ENCODE assay signal across 8 mouse cellular contexts in genomic region chr7:16913806-16914452, GRCm38 (mm10). TPM values are rescaled to one million over a fixed set of nuclear protein-coding genes. Genes with fewer than 3 reads are reported as not detected.
DNase-seq lines count a peak whose midpoint lies in the region; ATAC-seq lines count a peak whose summit lies in the region.

No protein-coding gene starts in this region.

- H3K27me3 ChIP-seq in heart, embryonic 11.5 days (ENCODE audit: control insufficient read depth, insufficient read depth, low read length), result peaks cover 18% of the 10 kb centered on the region
- H3K27me3 ChIP-seq in forebrain, embryonic 11.5 days (ENCODE audit: control insufficient read depth, insufficient read depth, low read length), result no peaks in the 10 kb centered on the region
- no peaks in the 10 kb centered on the region for H3K27me3 ChIP-seq in hindbrain, embryonic 11.5 days (ENCODE audit: control insufficient read depth, insufficient read depth, low read length)

- H3K36me3 ChIP-seq in heart, embryonic 11.5 days (ENCODE audit: control insufficient read depth, insufficient read depth, low read length), result peaks cover 31% of the 10 kb centered on the region
- peaks cover 18% of the 10 kb centered on the region; the same call in 1 of the 2 replicates for H3K36me3 ChIP-seq in forebrain, embryonic 11.5 days (ENCODE audit: control insufficient read depth, insufficient read depth, low read length)
- H3K36me3 ChIP-seq in hindbrain, embryonic 11.5 days (ENCODE audit: control insufficient read depth, insufficient read depth, low read length), result peaks cover 11% of the 10 kb centered on the region

- H3K4me3 ChIP-seq in heart, embryonic 11.5 days (ENCODE audit: low read depth, low read length), result no peak overlapping the region
- no peak overlapping the region for H3K4me3 ChIP-seq in forebrain, embryonic 11.5 days (ENCODE audit: low read depth, low read length)
- H3K4me3 ChIP-seq in hindbrain, embryonic 11.5 days (ENCODE audit: low read depth, low read length), result no peak overlapping the region

- H3K4me1 ChIP-seq in heart, embryonic 11.5 days (ENCODE audit: control insufficient read depth, insufficient read depth, low read length), result peaks cover 9% of the 10 kb centered on the region
- no peaks in the 10 kb centered on the region for H3K4me1 ChIP-seq in forebrain, embryonic 11.5 days (replicated peaks; ENCODE audit: control insufficient read depth, insufficient read depth, low read length)
- peaks cover 6% of the 10 kb centered on the region; the same call in 1 of the 2 replicates for H3K4me1 ChIP-seq in hindbrain, embryonic 11.5 days (replicated peaks; ENCODE audit: control insufficient read depth, insufficient read depth, low read length)

- 37% methylated on average over 10 of the region's 10 CpGs for WGBS in heart, embryonic 11.5 days (ENCODE audit: insufficient replicate concordance)
- WGBS in forebrain, embryonic 11.5 days, result 42% methylated on average over 10 of the region's 10 CpGs
- WGBS in hindbrain, embryonic 11.5 days, result 41% methylated on average over 10 of the region's 10 CpGs

- no peak overlapping the region for H3K9ac ChIP-seq in heart, embryonic 11.5 days (ENCODE audit: low read depth, low read length)
- no peak overlapping the region for H3K9ac ChIP-seq in forebrain, embryonic 11.5 days (ENCODE audit: low read length)
- no peak overlapping the region for H3K9ac ChIP-seq in hindbrain, embryonic 11.5 days (ENCODE audit: low read depth, low read length)

- peak; percentile 77 to 88 for DNase-seq in heart, adult 18-20 months
- DNase-seq in c-Kit-positive CD71-positive TER-119-negative erythroid progenitor cells, embryonic 14.5 days (ENCODE audit: low read depth), result peak; percentile 58
- DNase-seq in forebrain, embryonic 11.5 days (ENCODE audit: low spot score), result peak; percentile 84
- DNase-seq in hindbrain, embryonic 11.5 days (ENCODE audit: low spot score), result peak; percentile 87
- DNase-seq in layer of hippocampus, postnatal 36 days, result peak; percentile 69 to 71
- peak; percentile 65 for DNase-seq in right cerebral cortex, postnatal 25 days

- no peak overlapping the region for H3K27ac ChIP-seq in heart, embryonic 11.5 days (ENCODE audit: low read depth, low read length)
- no peak overlapping the region for H3K27ac ChIP-seq in forebrain, embryonic 11.5 days (ENCODE audit: low read depth, low read length)
- no peak overlapping the region for H3K27ac ChIP-seq in hindbrain, embryonic 11.5 days (ENCODE audit: low read depth, low read length)

- H3K4me2 ChIP-seq in heart, embryonic 11.5 days, result no peak overlapping the region
- no peak overlapping the region for H3K4me2 ChIP-seq in forebrain, embryonic 11.5 days (ENCODE audit: low read depth, low read length, severe bottlenecking)
- H3K4me2 ChIP-seq in hindbrain, embryonic 11.5 days (replicated peaks; ENCODE audit: low read depth, low read length), result no peak overlapping the region

- no peak for ATAC-seq in heart, embryonic 11.5 days (replicated peaks; ENCODE audit: insufficient number of reproducible peaks, low FRiP score, low TSS enrichment)
- ATAC-seq in forebrain, embryonic 11.5 days (replicated peaks; ENCODE audit: low FRiP score), result peak; percentile 72
- peak; percentile 60 for ATAC-seq in hindbrain, embryonic 11.5 days (ENCODE audit: low FRiP score)
- ATAC-seq in megakaryocyte, adult 5-6 weeks (ENCODE audit: poor library complexity, severe bottlenecking), result peak; percentile 78

- no peaks in the 10 kb centered on the region for H3K9me3 ChIP-seq in heart, embryonic 11.5 days (replicated peaks; ENCODE audit: control insufficient read depth, low read length)
- H3K9me3 ChIP-seq in forebrain, embryonic 11.5 days (ENCODE audit: control insufficient read depth, low read length), result no peaks in the 10 kb centered on the region
- no peaks in the 10 kb centered on the region for H3K9me3 ChIP-seq in hindbrain, embryonic 11.5 days (ENCODE audit: control insufficient read depth, low read length)

RNA-seq across cellular contexts. Expression of gene Ptgir, which starts 7.6 kb away (rescaled TPM):
- total RNA-seq in heart, adult 18-20 months (2021), result 1 to 10 TPM; 1.5 TPM
- polyA plus RNA-seq in heart, embryonic 11.5 days (2014; fragmentation: Nextera tagmentation; extraction: Ambion mirVana), result 0.19 and 0.34 TPM in 2 replicates
- polyA plus RNA-seq in forebrain, embryonic 11.5 days (2014; fragmentation: Nextera tagmentation; extraction: Ambion mirVana), result 0.11 and 0.39 TPM in 2 replicates
- polyA plus RNA-seq in hindbrain, embryonic 11.5 days (2014; fragmentation: Nextera tagmentation; extraction: Ambion mirVana), result 0.56 and 0.81 TPM in 2 replicates
- total RNA-seq in layer of hippocampus, postnatal 36 days (2021), result not detected
- 16.0 and 18.1 TPM in 2 replicates for total RNA-seq in megakaryocyte, adult 5-6 weeks (2015)
- 14.5 and 16.6 TPM in 2 replicates for total RNA-seq in megakaryocyte, adult 5-6 weeks (2017)

RNA-seq across cellular contexts. Expression of gene Calm3, which starts 10.0 kb away (rescaled TPM):
- 100 to 1,000 TPM; 166 to 200 TPM for total RNA-seq in heart, adult 18-20 months (2021)
- polyA plus RNA-seq in heart, embryonic 11.5 days (2014; fragmentation: Nextera tagmentation; extraction: Ambion mirVana), result 150 and 156 TPM in 2 replicates
- 276 and 285 TPM in 2 replicates for polyA plus RNA-seq in forebrain, embryonic 11.5 days (2014; fragmentation: Nextera tagmentation; extraction: Ambion mirVana)
- 322 and 337 TPM in 2 replicates for polyA plus RNA-seq in hindbrain, embryonic 11.5 days (2014; fragmentation: Nextera tagmentation; extraction: Ambion mirVana)
- total RNA-seq in layer of hippocampus, postnatal 36 days (2021), result 1,000 to 10,000 TPM; 2,055 to 2,361 TPM
- 113 and 140 TPM in 2 replicates for total RNA-seq in megakaryocyte, adult 5-6 weeks (2015)
- 322 and 392 TPM in 2 replicates for total RNA-seq in megakaryocyte, adult 5-6 weeks (2017)

RNA-seq across cellular contexts. Expression of gene Gng8, which starts 22.3 kb away (rescaled TPM):
- under 1 TPM in 1 of 2 experiments, not detected in 1; 0.47 TPM for total RNA-seq in heart, adult 18-20 months (2021)
- polyA plus RNA-seq in heart, embryonic 11.5 days (2014; fragmentation: Nextera tagmentation; extraction: Ambion mirVana), result 3.5 and 4.2 TPM in 2 replicates
- polyA plus RNA-seq in forebrain, embryonic 11.5 days (2014; fragmentation: Nextera tagmentation; extraction: Ambion mirVana), result 7.3 and 7.4 TPM in 2 replicates
- 9.0 and 11.0 TPM in 2 replicates for polyA plus RNA-seq in hindbrain, embryonic 11.5 days (2014; fragmentation: Nextera tagmentation; extraction: Ambion mirVana)
- total RNA-seq in layer of hippocampus, postnatal 36 days (2021), result 1 to 10 TPM; 2.4 to 2.7 TPM
- total RNA-seq in megakaryocyte, adult 5-6 weeks (2015), result not detected in 2 replicates
- total RNA-seq in megakaryocyte, adult 5-6 weeks (2017), result 0.48 TPM in 1 of 2 replicates, not detected in the other

RNA-seq across cellular contexts. Expression of gene Pnmal2, which starts 30.6 kb away (rescaled TPM):
- 1 to 10 TPM; 3.7 to 4.0 TPM for total RNA-seq in heart, adult 18-20 months (2021)
- 1.5 and 2.0 TPM in 2 replicates for polyA plus RNA-seq in heart, embryonic 11.5 days (2014; fragmentation: Nextera tagmentation; extraction: Ambion mirVana)
- polyA plus RNA-seq in forebrain, embryonic 11.5 days (2014; fragmentation: Nextera tagmentation; extraction: Ambion mirVana), result 12.3 and 13.0 TPM in 2 replicates
- polyA plus RNA-seq in hindbrain, embryonic 11.5 days (2014; fragmentation: Nextera tagmentation; extraction: Ambion mirVana), result 7.8 and 11.0 TPM in 2 replicates
- total RNA-seq in layer of hippocampus, postnatal 36 days (2021), result 100 to 1,000 TPM; 345 to 361 TPM
- total RNA-seq in megakaryocyte, adult 5-6 weeks (2015), result not detected in 2 replicates
- total RNA-seq in megakaryocyte, adult 5-6 weeks (2017), result not detected in 2 replicates

RNA-seq across cellular contexts. Expression of gene Dact3, which starts 38.8 kb away (rescaled TPM):
- total RNA-seq in heart, adult 18-20 months (2021), result 1 to 10 TPM; 8.7 to 9.4 TPM
- polyA plus RNA-seq in heart, embryonic 11.5 days (2014; fragmentation: Nextera tagmentation; extraction: Ambion mirVana), result 9.5 and 10.6 TPM in 2 replicates
- polyA plus RNA-seq in forebrain, embryonic 11.5 days (2014; fragmentation: Nextera tagmentation; extraction: Ambion mirVana), result 4.8 and 7.0 TPM in 2 replicates
- polyA plus RNA-seq in hindbrain, embryonic 11.5 days (2014; fragmentation: Nextera tagmentation; extraction: Ambion mirVana), result 7.6 and 8.0 TPM in 2 replicates
- 100 to 1,000 TPM; 146 to 149 TPM for total RNA-seq in layer of hippocampus, postnatal 36 days (2021)
- total RNA-seq in megakaryocyte, adult 5-6 weeks (2015), result 0.09 and 0.23 TPM in 2 replicates
- 0.15 and 0.16 TPM in 2 replicates for total RNA-seq in megakaryocyte, adult 5-6 weeks (2017)

Comparison
In these comparisons a context has a peak if more than half of its experiments do, and no peak if none do; other contexts are left out.
1. RNA of gene Ptgir, which starts 7.6 kb away (total RNA-seq): 14.5 to 18.1 TPM in megakaryocyte, adult 5-6 weeks; 1.5 TPM in heart, adult 18-20 months and not detected in layer of hippocampus, postnatal 36 days; every median in the first group is over 4 times any median in the second.
2. RNA of gene Calm3, which starts 10.0 kb away (total RNA-seq): 2,055 to 2,361 TPM in layer of hippocampus, postnatal 36 days; 113 to 392 TPM in megakaryocyte, adult 5-6 weeks and 166 to 200 TPM in heart, adult 18-20 months; every median in the first group is over 4 times any median in the second.
3. Peak in every context shown above with its lines, with median percentiles within 50 percentile points of each other: DNase-seq.